Mouse (Mus musculus) liver, postnatal 0 days (tissue): Measurements from ENCODE around the gene Jade3. TPM values are rescaled to one million over a fixed set of nuclear protein-coding genes. Genes with fewer than 3 reads are reported as not detected.

Source experiments
- ATAC-seq: fragments of 200-750 bp; cut with Nextera tagmentation; 2 replicates; pipeline ENCODE4 v1.8.0; 2017; ENCODE audit warnings: mild to moderate bottlenecking, moderate library complexity
- DNase-seq: peaks from one replicate; pipeline ENCODE4 v3.0.0-alpha.2; 2016
- H3K27ac ChIP-seq: fragments of 300-500 bp; sonication (generic); 2 replicates; pipeline ENCODE4 v1.5.1; 2014; ENCODE audit warnings: antibody characterized with exemption, moderate library complexity, mild to moderate bottlenecking, low read depth
- H3K27me3 ChIP-seq: fragments of 300-500 bp; sonication (generic); 2 replicates; pipeline ENCODE4 v1.6.1; 2014; ENCODE audit warnings: low read length, control low read depth, mixed read lengths; ENCODE audit not compliant: insufficient read depth
- H3K36me3 ChIP-seq: fragments of 300-500 bp; sonication (generic); replicated peaks from 2 replicates; pipeline ENCODE4 v1.6.1; 2014; ENCODE audit warnings: mild to moderate bottlenecking, control low read depth, low read length, moderate library complexity, mixed read lengths; ENCODE audit not compliant: insufficient read depth
- H3K4me1 ChIP-seq: fragments of 300-500 bp; sonication (generic); 2 replicates; pipeline ENCODE4 v1.6.1; 2014; ENCODE audit warnings: antibody characterized with exemption, mild to moderate bottlenecking, control low read depth; ENCODE audit not compliant: insufficient read depth
- H3K4me2 ChIP-seq: fragments of 300-500 bp; sonication (generic); 2 replicates; pipeline ENCODE4 v1.6.1; 2014; ENCODE audit warnings: low read depth, mild to moderate bottlenecking, low read length, moderate library complexity, mixed read lengths
- H3K4me3 ChIP-seq: fragments of 300-500 bp; sonication (generic); 2 replicates; pipeline ENCODE4 v1.5.1; 2014; ENCODE audit warnings: low read depth, low read length
- H3K9ac ChIP-seq: fragments of 300-500 bp; sonication (generic); replicated peaks from 2 replicates; pipeline ENCODE4 v1.6.1; 2014; ENCODE audit warnings: mild to moderate bottlenecking, moderate library complexity
- H3K9me3 ChIP-seq: fragments of 300-500 bp; sonication (generic); 2 replicates; pipeline ENCODE4 v1.6.1; 2016; ENCODE audit warnings: mild to moderate bottlenecking, control low read depth, low read length, mixed read lengths
- CTCF ChIP-seq: sonication (generic); IDR thresholded peaks from 2 replicates; pipeline ENCODE4 v1.5.1; 2016; ENCODE audit warnings: antibody characterized with exemption, low read depth
- EP300 ChIP-seq: IDR thresholded peaks from 2 replicates; pipeline ENCODE4 v1.6.1; 2016; ENCODE audit warnings: antibody characterized with exemption, low read depth, mild to moderate bottlenecking
- WGBS: fragments of 180-500 bp; shearing (Covaris S2); extraction: QIAGEN DNeasy Blood & Tissue Kit; methylation state at CpG from one replicate; pipeline ENCODE4 v1.1.7; 2014; ENCODE audit not compliant: insufficient replicate concordance; 5-methylcytosine and 5-hydroxymethylcytosine counted together
- polyA plus RNA-seq: library from polyadenylated mRNA; unstranded; fragments of >200 nt; fragmentation: Nextera tagmentation; extraction: Ambion mirVana; gene quantifications from 2 replicates; pipeline ENCODE4 v1.2.1, GENCODE M21; 2015

Jade3 gene
- polyA plus RNA-seq, 1 experiment from 2014 or later = 2.0 TPM

DNA sequence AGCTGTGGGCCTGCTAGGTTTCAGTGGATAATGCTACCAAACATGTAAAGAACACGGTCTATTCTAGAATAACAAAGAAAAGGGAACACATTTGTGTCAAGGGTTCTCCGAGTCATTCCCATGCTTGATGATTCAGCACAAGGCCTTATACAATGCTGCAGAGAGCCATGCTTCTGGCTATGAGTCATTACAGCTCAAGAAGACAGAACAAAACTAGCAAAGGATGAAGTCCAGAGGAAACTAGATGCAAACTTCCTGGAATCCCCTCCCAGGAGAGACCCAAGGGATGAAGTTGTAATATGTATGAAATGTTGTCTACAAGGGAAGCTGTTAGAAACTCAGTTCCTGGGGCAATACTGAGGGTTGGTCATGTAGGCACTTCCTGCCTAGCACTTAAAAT, 7.0 kb upstream of the Jade3 start:
- no peak for DNase-seq
- Histone ChIP-seq H3K36me3 (no peaks in the 10 kb centered on the region), H3K4me1 (no peaks in the 10 kb centered on the region), H3K27ac (no peak overlapping the region), H3K4me3 (no peak overlapping the region), H3K4me2 (no peak overlapping the region), H3K9me3 (no peaks in the 10 kb centered on the region), H3K9ac (no peak overlapping the region), H3K27me3 (no peaks in the 10 kb centered on the region)
- no peak for ATAC-seq
- no peak for TF ChIP-seq EP300
- TF ChIP-seq CTCF = no peak
- 74% methylated on average over 2 of the region's 2 CpGs for WGBS

DNA sequence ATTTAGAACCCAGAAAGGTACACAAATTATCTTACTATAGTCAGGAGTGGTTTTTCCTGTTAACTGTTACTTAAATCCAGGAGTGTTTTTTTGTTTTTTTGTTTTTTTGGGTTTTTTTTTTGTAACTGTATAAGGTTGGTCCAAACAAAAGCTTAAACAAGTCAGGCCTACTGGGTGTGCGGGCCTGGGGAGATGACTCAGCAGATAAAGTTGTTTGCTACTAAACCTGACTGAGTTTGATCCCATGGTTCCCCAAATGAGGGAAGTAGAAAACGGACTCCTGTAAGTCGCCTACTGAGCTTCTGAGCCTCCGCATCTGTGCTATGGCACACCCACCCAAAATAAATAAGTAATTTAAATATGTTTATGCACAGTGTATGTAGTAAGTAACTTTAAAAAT, 6.0 kb upstream of the Jade3 start:
- 46% methylated on average over 4 of the region's 4 CpGs for WGBS
- no peak overlapping the region for H3K4me2 ChIP-seq
- H3K4me3 ChIP-seq = no peak overlapping the region
- no peaks in the 10 kb centered on the region for H3K27me3 ChIP-seq
- H3K4me1 ChIP-seq = no peaks in the 10 kb centered on the region
- H3K9me3 ChIP-seq = no peaks in the 10 kb centered on the region
- no peaks in the 10 kb centered on the region for H3K36me3 ChIP-seq
- DNase-seq = no peak
- no peak overlapping the region for H3K9ac ChIP-seq
- ATAC-seq = no peak
- TF ChIP-seq CTCF (no peak), EP300 (no peak)
- no peak overlapping the region for H3K27ac ChIP-seq

DNA sequence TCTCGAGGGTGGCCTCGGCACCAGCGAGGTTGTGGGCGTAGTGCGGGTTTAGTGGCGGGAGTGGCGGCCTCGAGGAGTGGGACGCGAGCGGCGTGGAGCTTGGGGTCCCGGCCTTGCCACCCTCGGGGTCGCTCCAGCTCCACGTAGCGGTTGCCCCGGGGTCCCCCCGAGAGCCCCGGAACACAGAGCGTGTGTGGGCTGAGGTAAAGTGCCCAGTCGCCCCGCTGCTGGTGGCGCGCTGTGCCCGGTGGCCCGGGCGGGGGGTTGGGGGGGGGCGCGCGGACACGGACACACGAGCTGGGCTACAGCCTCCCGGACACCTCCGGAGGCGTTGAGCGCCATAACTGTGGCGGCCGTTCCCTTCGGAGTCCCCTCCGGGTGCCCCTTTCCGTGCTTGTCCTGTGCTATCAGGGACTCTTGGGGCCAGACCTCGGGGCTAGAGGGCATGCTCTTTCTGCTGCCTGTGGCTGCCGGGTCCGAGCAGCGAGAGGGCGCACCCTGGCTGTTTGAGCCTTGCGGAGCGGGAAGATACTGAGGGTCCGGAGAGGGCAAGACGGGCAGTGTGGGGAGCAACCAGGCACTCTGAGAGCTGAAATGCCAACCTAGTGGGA, 456 bp downstream of the Jade3 start:
- Histone ChIP-seq H3K9ac (peak overlapping the region; percentile 72), H3K27me3 (no peaks in the 10 kb centered on the region), H3K4me3 (peak overlapping the region; percentile 75), H3K4me2 (peak overlapping the region; percentile 79), H3K9me3 (no peaks in the 10 kb centered on the region), H3K4me1 (no peaks in the 10 kb centered on the region), H3K36me3 (no peaks in the 10 kb centered on the region), H3K27ac (peak overlapping the region; percentile 81)
- WGBS = 19% methylated on average over 25 of the region's 51 CpGs
- DNase-seq (peak; percentile 53), ATAC-seq (peak; percentile 27)
- peak; percentile 61 for TF ChIP-seq CTCF
- TF ChIP-seq EP300 = no peak

DNA sequence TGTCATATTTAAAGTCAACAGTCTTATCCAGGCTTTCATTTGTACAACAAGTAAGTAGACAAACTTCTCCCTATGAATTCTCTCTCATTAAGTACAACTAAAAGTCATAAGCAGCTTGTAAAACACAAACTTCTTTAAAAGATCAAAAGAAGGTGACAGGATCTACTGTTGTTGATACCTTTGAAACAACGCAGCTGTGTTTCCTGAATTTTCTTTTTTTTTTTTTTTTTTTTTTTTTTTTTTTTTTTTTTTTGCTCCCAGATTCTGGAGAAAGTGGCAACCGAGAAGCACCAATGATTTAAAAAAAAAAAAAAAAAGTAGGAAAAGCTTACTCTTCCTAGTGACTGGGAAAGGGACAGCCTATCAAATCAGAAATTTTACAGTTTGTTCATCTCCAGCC, 57.7 kb downstream of the Jade3 start:
- H3K27me3 ChIP-seq = no peaks in the 10 kb centered on the region
- DNase-seq (no peak), ATAC-seq (no peak)
- no peak overlapping the region for H3K9ac ChIP-seq
- no peak overlapping the region for H3K4me3 ChIP-seq
- WGBS = 67% methylated on average over 2 of the region's 2 CpGs
- TF ChIP-seq CTCF (no peak), EP300 (no peak)
- H3K9me3 ChIP-seq = no peaks in the 10 kb centered on the region
- 0 out of 2 replicates have a peak, but pooled peaks cover 3% of the 10 kb centered on the region for H3K36me3 ChIP-seq
- no peaks in the 10 kb centered on the region for H3K4me1 ChIP-seq
- H3K27ac ChIP-seq = no peak overlapping the region
- H3K4me2 ChIP-seq = no peak overlapping the region

DNA sequence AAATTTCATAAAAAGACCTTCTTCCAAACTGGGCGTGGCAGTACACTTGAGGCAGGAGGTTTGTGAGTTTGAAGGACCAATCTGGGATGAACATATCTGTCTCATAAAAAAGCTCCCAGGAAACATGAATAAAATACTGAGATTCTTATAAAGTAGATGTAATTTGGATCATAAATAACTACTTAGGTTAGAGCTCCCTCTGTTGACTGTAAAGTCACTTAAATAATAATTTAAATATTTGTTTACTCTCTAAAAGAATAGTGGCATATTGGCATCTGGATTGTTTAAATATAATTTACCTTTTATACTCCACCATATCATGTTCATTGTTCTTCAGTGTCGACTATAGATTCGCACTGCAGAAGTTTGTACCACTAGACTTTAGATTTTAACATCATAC, 72.2 kb downstream of the Jade3 start:
- H3K9ac ChIP-seq = no peak overlapping the region
- DNase-seq (no peak), ATAC-seq (no peak)
- no peaks in the 10 kb centered on the region for H3K4me1 ChIP-seq
- no peak overlapping the region for H3K4me2 ChIP-seq
- WGBS = 82% methylated on average over 3 of the region's 3 CpGs
- no peak for TF ChIP-seq EP300
- no peak for TF ChIP-seq CTCF
- no peaks in the 10 kb centered on the region for H3K9me3 ChIP-seq
- no peaks in the 10 kb centered on the region for H3K27me3 ChIP-seq
- peaks cover 7% of the 10 kb centered on the region; the same call in 1 of the 2 replicates for H3K36me3 ChIP-seq
- H3K4me3 ChIP-seq = no peak overlapping the region
- H3K27ac ChIP-seq = no peak overlapping the region

DNA sequence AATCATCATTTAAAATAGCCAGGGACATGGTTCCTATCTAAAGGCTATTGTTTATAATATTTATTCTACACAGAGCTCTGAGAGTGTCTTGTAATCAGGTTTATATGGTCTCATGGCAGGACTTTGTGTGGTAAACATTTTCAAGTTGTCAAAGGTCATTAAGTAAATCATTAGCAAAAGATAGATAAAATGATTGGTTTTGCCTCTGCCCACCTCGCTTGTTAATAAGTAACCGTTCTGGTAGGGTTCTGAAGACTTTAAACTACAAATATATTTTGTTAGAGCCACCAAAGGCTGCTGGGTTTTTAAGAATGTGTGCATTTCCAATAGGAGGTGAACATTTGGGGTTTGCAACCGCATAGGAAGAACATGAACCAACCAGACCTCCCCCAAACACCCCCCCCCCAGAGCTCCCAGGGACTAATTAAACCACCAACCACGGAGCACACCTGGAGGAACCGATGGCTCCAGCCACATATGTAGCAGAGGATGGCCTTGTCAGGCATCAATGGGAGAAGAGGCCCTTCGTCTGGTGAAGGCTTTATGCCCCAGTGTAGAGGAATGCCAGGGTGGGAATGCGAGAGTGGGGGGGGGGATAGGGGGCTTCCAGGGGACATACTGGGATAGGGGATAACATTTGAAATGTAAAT, 94.9 kb downstream of the Jade3 start:
- ATAC-seq (peak; percentile 82), DNase-seq (no peak)
- TF ChIP-seq EP300 = no peak
- no peak for TF ChIP-seq CTCF
- Histone ChIP-seq H3K36me3 (no peaks in the 10 kb centered on the region), H3K9ac (no peak overlapping the region), H3K4me3 (no peak overlapping the region), H3K27ac (peak overlapping the region; percentile 57; the same call in 1 of the 2 replicates), H3K9me3 (no peaks in the 10 kb centered on the region), H3K4me1 (no peaks in the 10 kb centered on the region), H3K4me2 (no peak overlapping the region), H3K27me3 (no peaks in the 10 kb centered on the region)
- WGBS = 63% methylated on average over 7 of the region's 7 CpGs
